Mouse (Mus musculus): Measurements from ENCODE around the gene Inpp5k. TPM values are rescaled to one million over a fixed set of nuclear protein-coding genes. Genes with fewer than 3 reads are reported as not detected.

Inpp5k gene
- polyA plus RNA-seq, 1 experiment from 2014 or later = 44.9 TPM

DNA sequence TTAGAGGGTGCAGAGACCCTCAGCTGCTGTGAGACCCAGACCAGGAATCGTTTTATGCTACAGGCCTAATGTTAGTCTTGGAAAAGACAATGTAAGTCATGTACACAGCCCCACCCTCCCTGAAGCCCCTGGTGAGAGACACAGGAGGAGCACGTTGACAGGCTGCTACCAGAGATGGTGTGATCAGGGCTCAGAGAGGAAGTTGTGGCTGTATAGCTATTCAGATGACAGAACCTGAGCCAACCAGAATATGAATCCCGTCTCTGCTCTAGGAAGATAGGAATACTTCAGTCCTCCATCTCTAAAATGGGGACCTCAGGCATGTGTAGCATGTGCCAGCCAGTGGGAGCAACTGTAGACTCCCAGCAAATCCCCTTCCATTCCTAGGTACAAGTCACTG is 37.8 kb downstream of the Inpp5k start:
- Histone ChIP-seq H3K4me2 (replicated peaks) (no peak overlapping the region), H3K27ac (no peak overlapping the region), H3K4me1 (replicated peaks; ENCODE audit: control insufficient read depth, insufficient read depth, low read length) (no peaks in the 10 kb centered on the region), H3K4me3 (replicated peaks; ENCODE audit: low read length) (no peak overlapping the region), H3K27me3 (ENCODE audit: control insufficient read depth, insufficient read depth, low read length) (no peaks in the 10 kb centered on the region), H3K36me3 (replicated peaks; ENCODE audit: control insufficient read depth, insufficient read depth) (peaks cover 14% of the 10 kb centered on the region), H3K9me3 (ENCODE audit: control insufficient read depth, low read length) (no peaks in the 10 kb centered on the region), H3K9ac (no peak overlapping the region)
- DNase-seq (ENCODE audit: low spot score) = no peak
- 84% methylated on average over 3 of the region's 3 CpGs for WGBS
- no peak for ATAC-seq (ENCODE audit: low FRiP score)

DNA sequence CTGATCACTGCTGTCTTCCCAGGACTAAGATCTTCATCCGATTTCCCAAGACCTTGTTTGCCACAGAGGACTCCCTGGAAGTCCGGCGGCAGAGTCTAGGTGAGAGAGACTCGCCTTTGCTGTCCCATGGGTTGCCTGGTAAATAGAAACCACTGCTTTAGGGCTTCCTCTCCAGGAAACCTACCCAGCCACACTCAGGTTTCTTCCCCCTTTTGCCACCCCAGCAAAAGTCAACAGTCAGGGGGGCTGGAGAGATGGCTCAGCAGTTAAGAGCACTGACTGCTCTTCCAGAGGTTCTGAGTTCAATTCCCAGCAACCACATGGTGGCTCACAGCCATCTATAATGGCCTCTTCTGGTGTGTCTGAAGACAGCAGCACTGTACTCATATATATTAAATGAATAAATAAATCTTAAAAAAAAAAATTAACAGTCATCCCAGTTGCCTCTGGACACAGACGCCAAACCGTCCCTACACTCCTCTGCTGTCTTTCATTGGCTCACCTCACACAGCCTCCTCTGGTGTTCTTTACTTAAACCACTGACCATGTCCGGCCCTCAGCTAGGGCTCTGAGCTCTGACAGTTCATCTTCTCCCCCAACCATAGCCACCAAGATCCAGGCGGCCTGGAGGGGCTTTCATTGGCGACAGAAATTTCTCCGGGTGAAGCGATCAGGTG is 38.5 kb downstream of the Inpp5k start:
- no peak for DNase-seq (ENCODE audit: low spot score)
- Histone ChIP-seq H3K4me3 (replicated peaks; ENCODE audit: low read length) (no peak overlapping the region), H3K9me3 (ENCODE audit: control insufficient read depth, low read length) (no peaks in the 10 kb centered on the region), H3K36me3 (replicated peaks; ENCODE audit: control insufficient read depth, insufficient read depth) (peaks cover 14% of the 10 kb centered on the region), H3K9ac (no peak overlapping the region), H3K27ac (no peak overlapping the region), H3K4me2 (replicated peaks) (no peak overlapping the region), H3K4me1 (replicated peaks; ENCODE audit: control insufficient read depth, insufficient read depth, low read length) (no peaks in the 10 kb centered on the region), H3K27me3 (ENCODE audit: control insufficient read depth, insufficient read depth, low read length) (no peaks in the 10 kb centered on the region)
- ATAC-seq (ENCODE audit: low FRiP score) = no peak
- WGBS = 88% methylated on average over 11 of the region's 11 CpGs

DNA sequence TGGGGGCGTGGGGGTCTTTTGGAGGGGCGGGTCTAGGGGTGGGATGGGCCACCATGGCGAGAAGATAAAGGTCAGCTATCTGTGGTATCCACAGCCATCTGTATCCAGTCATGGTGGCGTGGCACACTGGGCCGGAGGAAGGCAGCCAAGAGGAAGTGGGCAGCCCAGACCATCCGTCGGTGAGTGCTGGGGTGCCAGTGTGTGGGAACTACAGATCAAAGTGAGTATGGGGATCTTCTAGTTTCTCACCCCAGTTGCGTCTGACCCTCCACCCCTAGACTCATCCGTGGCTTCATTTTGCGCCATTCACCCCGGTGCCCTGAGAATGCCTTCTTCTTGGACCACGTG is 39.0 kb downstream of the Inpp5k start:
- Histone ChIP-seq H3K36me3 (replicated peaks; ENCODE audit: control insufficient read depth, insufficient read depth) (peaks cover 14% of the 10 kb centered on the region), H3K27ac (no peak overlapping the region), H3K4me3 (replicated peaks; ENCODE audit: low read length) (no peak overlapping the region), H3K4me2 (replicated peaks) (no peak overlapping the region), H3K27me3 (ENCODE audit: control insufficient read depth, insufficient read depth, low read length) (no peaks in the 10 kb centered on the region), H3K9me3 (ENCODE audit: control insufficient read depth, low read length) (no peaks in the 10 kb centered on the region), H3K4me1 (replicated peaks; ENCODE audit: control insufficient read depth, insufficient read depth, low read length) (no peaks in the 10 kb centered on the region), H3K9ac (no peak overlapping the region)
- 92% methylated on average over 12 of the region's 12 CpGs for WGBS
- no peak for ATAC-seq (ENCODE audit: low FRiP score)
- DNase-seq (ENCODE audit: low spot score) = no peak

DNA sequence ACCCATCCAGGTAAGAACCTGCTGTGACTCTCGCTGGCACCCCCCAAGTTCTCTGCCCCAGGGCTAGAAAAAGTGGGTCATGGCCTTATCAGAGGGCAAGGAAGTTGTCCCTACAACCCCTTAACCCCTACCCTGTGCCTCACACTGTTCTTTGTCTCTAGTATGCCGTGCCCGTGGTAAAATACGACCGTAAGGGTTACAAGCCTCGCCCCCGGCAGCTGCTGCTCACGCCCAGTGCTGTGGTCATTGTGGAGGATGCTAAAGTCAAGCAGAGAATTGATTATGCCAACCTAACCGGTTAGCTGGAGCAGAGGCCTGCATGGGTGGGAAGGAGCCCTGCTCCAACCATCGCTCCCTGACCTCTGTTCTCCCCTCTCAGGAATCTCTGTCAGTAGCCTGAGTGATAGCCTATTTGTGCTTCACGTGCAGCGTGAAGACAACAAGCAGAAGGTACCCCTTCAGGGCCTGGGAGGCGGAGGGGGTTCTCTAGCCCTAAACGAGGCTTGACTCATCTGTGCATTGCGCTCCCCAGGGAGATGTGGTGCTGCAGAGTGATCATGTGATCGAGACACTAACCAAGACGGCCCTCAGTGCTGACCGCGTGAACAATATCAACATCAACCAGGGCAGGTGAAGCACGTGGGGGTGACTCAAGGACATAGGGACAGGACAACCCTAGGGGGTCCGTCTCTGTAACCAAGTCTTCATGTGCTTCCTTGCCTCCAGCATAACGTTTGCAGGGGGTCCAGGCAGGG is 40.8 kb downstream of the Inpp5k start:
- Histone ChIP-seq H3K4me3 (replicated peaks; ENCODE audit: low read length) (no peak overlapping the region), H3K36me3 (replicated peaks; ENCODE audit: control insufficient read depth, insufficient read depth) (peaks cover 11% of the 10 kb centered on the region), H3K4me2 (replicated peaks) (no peak overlapping the region), H3K27ac (no peak overlapping the region), H3K9ac (no peak overlapping the region), H3K27me3 (ENCODE audit: control insufficient read depth, insufficient read depth, low read length) (no peaks in the 10 kb centered on the region), H3K4me1 (replicated peaks; ENCODE audit: control insufficient read depth, insufficient read depth, low read length) (no peaks in the 10 kb centered on the region), H3K9me3 (ENCODE audit: control insufficient read depth, low read length) (no peaks in the 10 kb centered on the region)
- 78% methylated on average over 22 of the region's 22 CpGs for WGBS
- ATAC-seq (ENCODE audit: low FRiP score) = no peak
- no peak for DNase-seq (ENCODE audit: low spot score)

DNA sequence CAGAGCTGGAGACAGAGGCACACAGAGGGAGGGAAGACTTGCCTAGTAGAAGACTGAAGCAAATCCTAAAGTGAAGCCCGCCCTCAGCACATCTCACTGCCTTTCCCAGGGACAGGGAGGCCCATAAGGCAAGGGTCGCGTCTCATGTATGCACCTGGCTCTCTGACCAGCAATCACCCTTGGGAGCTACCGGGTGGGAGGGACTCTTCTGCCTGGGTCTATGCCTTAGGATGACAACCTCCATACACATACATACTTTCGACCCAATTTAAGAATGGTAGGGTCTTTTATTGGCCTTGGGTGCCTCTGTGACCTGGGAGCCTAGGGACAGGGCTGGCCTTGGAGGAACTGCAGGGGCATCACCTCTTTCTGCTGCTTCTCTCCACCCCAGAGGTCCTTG is 42.6 kb downstream of the Inpp5k start:
- ATAC-seq (ENCODE audit: low FRiP score) (no peak), DNase-seq (ENCODE audit: low spot score) (no peak)
- 96% methylated on average over 5 of the region's 5 CpGs for WGBS
- Histone ChIP-seq H3K27ac (no peak overlapping the region), H3K36me3 (replicated peaks; ENCODE audit: control insufficient read depth, insufficient read depth) (peaks cover 11% of the 10 kb centered on the region), H3K4me2 (replicated peaks) (no peak overlapping the region), H3K27me3 (ENCODE audit: control insufficient read depth, insufficient read depth, low read length) (no peaks in the 10 kb centered on the region), H3K9ac (no peak overlapping the region), H3K4me1 (replicated peaks; ENCODE audit: control insufficient read depth, insufficient read depth, low read length) (0 out of 2 replicates have a peak, but pooled peaks cover under 1% of the 10 kb centered on the region), H3K9me3 (ENCODE audit: control insufficient read depth, low read length) (no peaks in the 10 kb centered on the region), H3K4me3 (replicated peaks; ENCODE audit: low read length) (no peak overlapping the region)

DNA sequence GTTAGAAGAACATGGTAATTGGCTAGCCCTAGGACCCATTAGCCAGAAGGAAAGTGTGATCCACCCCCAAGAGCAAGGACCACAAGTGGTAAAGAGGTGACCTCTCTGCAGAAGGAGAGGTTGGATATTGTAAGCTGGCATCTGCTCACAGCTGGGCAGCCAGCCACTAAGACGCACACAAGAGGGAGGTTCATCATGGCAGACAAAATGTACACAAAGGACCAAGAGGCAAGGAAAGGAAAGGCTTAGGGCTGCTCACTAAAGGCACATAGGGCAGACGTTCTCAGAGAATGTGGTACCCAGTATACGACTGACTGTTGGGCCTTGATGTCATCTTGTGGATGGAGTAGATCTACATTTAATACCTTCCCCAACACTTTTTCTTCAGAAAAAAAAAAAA is 44.1 kb downstream of the Inpp5k start:
- 83% methylated on average over 3 of the region's 3 CpGs for WGBS
- no peaks in the 10 kb centered on the region for H3K27me3 ChIP-seq (ENCODE audit: control insufficient read depth, insufficient read depth, low read length)
- H3K9me3 ChIP-seq (ENCODE audit: control insufficient read depth, low read length) = no peaks in the 10 kb centered on the region
- no peak for ATAC-seq (ENCODE audit: low FRiP score)
- no peak overlapping the region for H3K4me2 ChIP-seq (replicated peaks)
- no peak overlapping the region for H3K27ac ChIP-seq
- 0 out of 2 replicates have a peak, but pooled peaks cover 3% of the 10 kb centered on the region for H3K4me1 ChIP-seq (replicated peaks; ENCODE audit: control insufficient read depth, insufficient read depth, low read length)
- no peak for DNase-seq (ENCODE audit: low spot score)
- 0 out of 2 replicates have a peak, but pooled peaks cover 6% of the 10 kb centered on the region for H3K36me3 ChIP-seq (replicated peaks; ENCODE audit: control insufficient read depth, insufficient read depth)
- no peak overlapping the region for H3K4me3 ChIP-seq (replicated peaks; ENCODE audit: low read length)
- no peak overlapping the region for H3K9ac ChIP-seq

DNA sequence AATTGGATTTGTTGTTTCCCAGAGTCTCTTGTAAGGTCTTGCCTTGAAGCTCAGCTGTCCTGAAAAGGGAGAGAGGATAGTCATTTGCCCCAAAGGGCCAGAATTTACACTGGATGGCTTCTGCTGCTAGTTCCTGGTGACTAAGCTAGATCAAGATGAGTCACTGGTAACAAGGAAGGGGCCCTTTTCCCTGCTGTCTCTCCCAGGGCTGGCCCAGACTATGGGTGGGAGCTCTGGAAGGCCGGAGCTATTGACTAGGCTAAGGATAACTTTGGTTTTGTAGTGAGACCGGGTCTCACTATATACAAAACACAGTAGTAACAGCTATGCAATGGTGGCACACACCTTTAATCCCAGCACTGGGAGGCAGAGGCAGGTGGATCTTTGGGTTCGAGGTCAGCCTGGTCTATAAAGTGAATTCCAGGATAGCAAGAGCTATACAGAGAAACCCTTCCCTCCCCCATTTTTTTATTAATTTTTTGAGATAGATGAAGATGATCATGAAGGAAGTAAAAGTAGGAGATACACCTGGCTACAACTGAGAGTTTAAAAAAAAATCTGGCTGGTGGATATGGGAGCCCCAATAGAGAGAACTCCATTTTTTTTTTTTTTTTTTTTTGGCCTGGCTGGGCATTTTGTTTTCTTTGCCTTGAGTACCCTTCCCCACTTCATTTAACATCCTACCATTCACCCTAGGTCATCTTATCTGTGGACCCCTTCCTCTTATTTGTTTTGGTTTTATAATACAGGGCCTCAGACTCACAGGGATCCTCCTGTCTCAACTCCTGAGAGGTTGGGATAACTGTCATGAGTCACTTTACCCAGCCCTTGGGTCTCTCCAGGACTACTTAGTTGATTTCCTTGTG is 47.3 kb downstream of the Inpp5k start:
- H3K27me3 ChIP-seq (ENCODE audit: control insufficient read depth, insufficient read depth, low read length) = no peaks in the 10 kb centered on the region
- DNase-seq (ENCODE audit: low spot score) (no peak), ATAC-seq (ENCODE audit: low FRiP score) (no peak)
- H3K4me2 ChIP-seq (replicated peaks) = peak overlapping the region; percentile 82
- 91% methylated on average over 3 of the region's 3 CpGs for WGBS
- peak overlapping the region; percentile 43; the same call in 1 of the 2 replicates for H3K9ac ChIP-seq
- 0 out of 2 replicates have a peak, but pooled peaks cover 4% of the 10 kb centered on the region for H3K36me3 ChIP-seq (replicated peaks; ENCODE audit: control insufficient read depth, insufficient read depth)
- peaks cover 17% of the 10 kb centered on the region for H3K4me1 ChIP-seq (replicated peaks; ENCODE audit: control insufficient read depth, insufficient read depth, low read length)
- H3K9me3 ChIP-seq (ENCODE audit: control insufficient read depth, low read length) = no peaks in the 10 kb centered on the region
- H3K4me3 ChIP-seq (replicated peaks; ENCODE audit: low read length) = peak overlapping the region; percentile 77
- H3K27ac ChIP-seq = peak overlapping the region; percentile 87

DNA sequence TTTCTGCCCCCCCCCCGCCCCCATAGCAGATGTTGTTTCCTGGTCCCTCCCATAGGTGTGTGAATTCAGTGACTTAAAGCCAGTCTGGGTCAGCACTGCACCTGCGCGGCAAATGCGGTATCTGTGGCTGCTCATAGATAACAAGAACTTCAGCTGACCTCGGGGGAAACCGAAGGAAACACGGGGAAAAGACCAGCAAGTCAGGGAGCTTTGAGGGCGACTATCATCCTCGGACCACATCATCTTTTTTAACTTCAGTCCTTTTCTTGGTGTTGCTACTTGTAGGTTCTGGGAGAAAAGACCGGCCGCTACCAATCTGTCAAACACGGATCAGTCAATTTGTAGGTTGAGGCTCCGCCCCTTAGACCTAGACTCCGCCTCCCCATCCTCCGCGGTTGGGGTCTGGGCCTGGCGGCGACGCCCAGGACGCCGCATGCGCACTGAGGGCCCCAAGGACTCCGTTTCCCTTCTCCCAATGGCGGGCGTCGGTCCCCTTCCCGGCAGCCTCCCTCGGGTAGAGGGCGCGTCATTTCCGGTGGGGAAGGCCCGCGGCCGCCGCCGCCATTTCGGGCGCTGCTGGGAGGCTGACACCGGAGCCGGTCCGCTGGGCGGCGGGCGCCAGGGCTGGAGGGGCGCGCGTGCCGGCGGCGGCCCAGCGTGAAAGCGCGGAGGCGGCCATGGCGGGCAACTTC is 48.1 kb downstream of the Inpp5k start, which contains the start of gene Crk:
Gene Crk (plus strand): TSS at position 513 of the 692 bp plus-strand sequence.
- Histone ChIP-seq H3K9me3 (ENCODE audit: control insufficient read depth, low read length) (no peaks in the 10 kb centered on the region), H3K9ac (peak within 1 kb of the TSS; percentile 73), H3K4me1 (replicated peaks; ENCODE audit: control insufficient read depth, insufficient read depth, low read length) (peaks cover 17% of the 10 kb centered on the region), H3K27me3 (ENCODE audit: control insufficient read depth, insufficient read depth, low read length) (no peaks in the 10 kb centered on the region), H3K4me2 (replicated peaks) (peak within 1 kb of the TSS; percentile 82), H3K27ac (peak within 1 kb of the TSS; percentile 87), H3K4me3 (replicated peaks; ENCODE audit: low read length) (peak within 1 kb of the TSS; percentile 77), H3K36me3 (replicated peaks; ENCODE audit: control insufficient read depth, insufficient read depth) (0 out of 2 replicates have a peak, but pooled peaks cover 9% of the 10 kb centered on the region)
- WGBS = 1% methylated on average over 55 of the region's 55 CpGs
- ATAC-seq (ENCODE audit: low FRiP score) = peak; percentile 97
- DNase-seq (ENCODE audit: low spot score) = peak; percentile 99

Measured in hindbrain, embryonic 14.5 days (tissue).